Mouse (Mus musculus): Measurements from ENCODE around the gene Gatd1.

DNA sequence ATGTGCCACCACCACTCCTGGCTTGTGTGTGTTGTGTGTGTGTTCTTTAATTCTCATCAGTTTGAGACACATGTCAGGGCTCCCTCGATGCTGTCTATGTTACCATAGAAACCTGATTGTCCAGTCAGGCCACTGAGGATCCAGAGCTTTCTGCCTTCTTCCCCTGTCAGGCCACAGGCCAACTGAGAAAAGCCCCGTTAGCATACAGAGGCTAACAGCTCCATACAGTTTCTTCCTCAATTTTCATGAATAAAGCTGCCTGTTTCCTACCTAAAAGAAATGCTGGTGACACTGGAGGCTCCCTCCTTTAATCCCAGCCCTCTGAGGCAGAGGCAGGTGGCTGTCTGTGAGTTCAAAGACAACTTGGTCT lies 22.6 kb upstream of the Gatd1 start:
- TF ChIP-seq CTCF (IDR thresholded peaks at IDR 0.05; ENCODE audit: borderline replicate concordance, insufficient read depth, low read length) (no peak), POLR2A (IDR thresholded peaks at IDR 0.05; ENCODE audit: low read depth, low read length) (no peak)
